Mouse (Mus musculus): ENCODE measurements at regions not wholly inside any gene's neighbourhood (a gene's known extent, or its start where the extent isn't known, plus 50 kb on each side); places are given as distances from the start of the nearest gene placed in this dataset.

- TF ChIP-seq CTCF (IDR thresholded peaks at IDR 0.05; ENCODE audit: borderline replicate concordance, extremely low read depth, insufficient read depth, insufficient read length): no peak
- TF ChIP-seq POLR2A (IDR thresholded peaks at IDR 0.05; ENCODE audit: borderline replicate concordance, extremely low read depth, insufficient read depth, insufficient read length, poor library complexity, severe bottlenecking): no peak
These were observed 99.2 kb downstream of the Rassf10 start for GRCm38 (mm10) chr7:113052952-113053351.

Measured in brain, embryonic 14.5 days (tissue).